Mouse (Mus musculus) adrenal gland, postnatal 36 days (tissue): ENCODE data around the gene Dbx2. TPM values are rescaled to one million over a fixed set of nuclear protein-coding genes. Genes with fewer than 3 reads are reported as not detected.

Experiments used
- DNase-seq, 2 experiments: peaks; one replicate each; pipeline ENCODE4 v3.0.0; 2021; ENCODE audit warnings: mixed read lengths in 1 of 2
- total RNA-seq, 2 experiments: library from RNA; stranded (reverse); gene quantifications; 2 replicates each; pipeline ENCODE4 v1.2.3; 2021

Dbx2 gene
- total RNA-seq, 2 experiments from 2014 or later: not detected

DNA sequence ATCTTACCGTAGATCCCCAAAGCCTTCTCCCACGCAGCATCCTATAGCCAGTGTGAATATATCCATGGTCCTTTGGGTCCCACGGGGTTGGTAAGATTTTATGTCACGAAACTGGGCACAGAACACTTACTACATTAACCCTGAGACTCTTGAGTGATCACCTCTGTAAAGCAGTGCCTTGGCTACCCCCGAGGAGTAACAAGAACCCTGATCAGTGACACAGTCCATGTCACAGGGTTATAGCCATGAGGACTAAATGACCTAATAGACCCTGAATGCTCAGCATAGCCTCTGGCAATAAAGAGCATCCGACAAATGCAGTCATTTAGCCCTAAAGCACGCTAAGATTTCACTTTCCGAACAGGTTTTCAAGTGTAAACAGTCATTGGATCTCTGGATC is 33.0 kb downstream of the Dbx2 start:
- no peak for DNase-seq

DNA sequence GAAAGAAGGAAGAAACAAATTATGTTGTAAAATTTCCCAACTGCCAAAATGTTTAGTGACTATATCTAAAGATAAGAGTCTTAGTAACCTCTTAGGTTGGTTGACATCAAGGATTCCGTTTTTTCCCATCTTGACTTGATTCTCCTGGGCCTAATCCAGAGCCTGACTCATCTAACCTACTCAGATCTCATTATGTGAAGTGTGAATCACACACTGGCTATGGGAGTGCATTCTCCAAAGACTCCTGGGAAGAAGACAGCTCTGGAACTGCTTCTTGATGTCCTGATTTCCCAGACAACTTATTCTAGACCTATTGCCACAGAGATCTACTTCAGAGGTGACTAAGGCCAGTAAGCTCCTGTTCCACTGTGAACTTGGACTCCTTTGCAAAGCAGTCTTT is 43.2 kb downstream of the Dbx2 start:
- no peak for DNase-seq

DNA sequence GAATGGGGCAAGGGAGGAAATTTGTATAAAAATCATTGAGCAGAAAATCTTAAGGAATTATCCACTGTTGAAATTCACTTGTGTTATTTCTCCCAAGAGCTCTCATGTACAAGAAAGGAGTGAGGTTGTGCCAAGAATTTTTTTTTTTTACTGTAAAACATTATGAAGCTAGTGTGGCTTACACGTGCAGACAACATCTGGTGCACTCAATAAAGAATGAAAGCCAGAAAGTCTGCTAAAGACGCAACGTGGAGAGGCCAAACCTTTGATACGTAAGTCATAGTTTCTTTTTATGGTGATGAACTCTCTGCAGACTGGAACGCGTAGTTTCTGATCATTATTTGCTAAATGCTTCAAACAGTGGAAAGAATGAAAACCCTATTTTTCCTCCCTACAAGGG is 54.6 kb downstream of the Dbx2 start:
- DNase-seq: no peak

DNA sequence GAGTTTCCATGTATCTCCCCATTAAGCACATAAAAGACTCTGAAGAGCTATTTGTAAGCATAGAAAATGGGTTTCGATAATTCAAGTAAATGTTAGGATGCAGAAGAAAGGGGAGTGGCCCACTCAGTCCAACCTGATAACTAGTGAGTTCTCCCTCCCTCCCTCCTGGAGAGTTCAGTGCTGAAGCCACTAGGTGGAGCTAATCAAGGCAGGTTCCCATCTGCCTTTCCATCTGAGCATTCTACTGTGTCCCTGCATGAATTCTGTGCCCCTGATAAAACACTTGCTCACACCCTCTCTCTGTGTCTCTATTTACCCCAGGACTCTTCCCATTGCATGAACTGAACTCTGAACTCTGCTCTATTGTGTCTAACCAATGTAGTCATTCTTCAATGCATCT is 57.1 kb downstream of the Dbx2 start:
- DNase-seq: peak; percentile 6 to 32

DNA sequence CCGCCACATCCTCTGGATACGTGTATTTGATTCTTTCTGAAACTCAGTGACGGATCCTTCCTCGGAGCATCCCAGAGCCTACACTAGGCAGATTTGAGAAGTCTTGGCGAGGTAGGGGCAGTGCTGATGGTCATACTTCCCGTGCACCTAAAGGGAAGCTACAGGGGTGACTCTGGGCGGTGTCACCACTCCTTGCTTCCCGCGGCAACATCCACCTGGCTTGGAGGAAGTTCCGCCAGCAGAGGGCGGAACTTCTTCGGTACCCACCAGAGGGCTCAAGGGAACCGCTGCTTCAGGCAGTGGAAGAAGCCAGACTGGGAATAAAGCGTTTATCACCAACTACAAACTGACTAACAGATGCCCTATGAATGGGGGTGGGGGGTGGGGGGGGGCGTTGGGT is 68.9 kb downstream of the Dbx2 start:
- DNase-seq: no peak

DNA sequence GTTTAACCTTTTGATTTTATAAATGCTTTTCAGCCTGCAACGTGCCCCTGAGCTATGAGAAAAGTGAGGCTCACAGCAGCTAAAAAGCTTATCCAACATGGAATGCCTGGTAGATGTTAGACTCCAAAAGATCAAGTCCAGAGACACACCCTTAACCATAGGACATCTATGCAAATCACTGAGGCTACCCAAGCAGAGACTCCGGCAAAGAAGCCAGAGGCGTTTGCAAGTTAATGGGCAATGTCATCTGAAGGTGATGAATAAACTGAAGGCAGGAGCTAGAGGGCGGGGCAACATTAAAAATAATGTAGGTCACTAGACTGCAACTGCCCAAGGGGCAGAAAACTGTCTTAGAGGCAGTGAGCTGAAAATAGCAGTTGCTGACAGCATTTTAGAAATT is 70.9 kb downstream of the Dbx2 start:
- no peak for DNase-seq

DNA sequence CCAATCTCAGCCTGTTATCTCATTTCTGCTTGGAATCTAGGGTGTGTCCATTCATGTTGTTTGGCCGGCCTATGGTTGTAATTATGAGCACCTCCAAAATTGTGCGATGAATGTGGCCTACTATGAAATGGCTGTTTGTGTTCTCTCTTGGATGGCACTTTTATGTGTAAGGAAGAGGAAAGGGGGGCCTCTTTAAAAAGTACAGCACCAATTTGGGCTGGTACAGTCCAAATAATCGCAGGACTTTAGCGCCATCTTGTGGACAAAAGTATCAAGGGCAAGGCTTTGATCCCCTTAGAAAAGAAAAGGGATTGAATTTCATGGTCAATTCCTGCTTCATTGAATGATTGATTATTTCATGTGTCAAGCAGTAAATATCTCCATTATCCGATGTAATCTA is 81.1 kb downstream of the Dbx2 start:
- DNase-seq: peak; percentile 18 to 33

Other genes with a start within 250 kb of the Dbx2 start
- 1 to 10 TPM; 3.8 to 5.0 TPM for gene Nell2, start 127.4 kb downstream of the Dbx2 start, total RNA-seq
- 10 to 100 TPM; 68.0 to 73.7 TPM for gene Ano6, start 134.9 kb upstream of the Dbx2 start, total RNA-seq